ENCODE assay signal across 8 mouse cellular contexts in genomic region chr2:181584411-181584942, GRCm38 (mm10). TPM values are rescaled to one million over a fixed set of nuclear protein-coding genes. Genes with fewer than 3 reads are reported as not detected.
DNase-seq lines count a peak whose midpoint lies in the region; ATAC-seq and TF ChIP-seq lines count a peak whose summit lies in the region.

Gene Uckl1, minus strand, starts transcription at chr2:181584892.

- ATAC-seq in forebrain, embryonic 11.5 days (replicated peaks; ENCODE audit: low FRiP score) = no peak
- no peak for ATAC-seq in neural tube, embryonic 11.5 days (ENCODE audit: insufficient read depth, low FRiP score, low TSS enrichment)
- ATAC-seq in cerebellum, adult (ENCODE audit: insufficient number of reproducible peaks, low FRiP score, low TSS enrichment) = no peak

- no peak within 1 kb of the TSS for H3K27ac ChIP-seq in kidney, adult 2 months (ENCODE audit: insufficient read depth, low read depth, low read length)
- no peak within 1 kb of the TSS for H3K27ac ChIP-seq in ES-E14 (ENCODE audit: insufficient read depth, low read depth, low read length, poor library complexity, severe bottlenecking)
- H3K27ac ChIP-seq in forebrain, embryonic 11.5 days (ENCODE audit: low read depth, low read length) = no peak within 1 kb of the TSS
- H3K27ac ChIP-seq in limb, embryonic 10.5 days = no peak within 1 kb of the TSS
- H3K27ac ChIP-seq in neural tube, embryonic 11.5 days (ENCODE audit: low read depth, low read length) = no peak within 1 kb of the TSS

- no peaks in the 10 kb centered on the region for H3K9me3 ChIP-seq in ES-E14 (ENCODE audit: control insufficient read depth, insufficient read depth, low read depth, low read length)
- H3K9me3 ChIP-seq in forebrain, embryonic 11.5 days (ENCODE audit: control insufficient read depth, low read length) = no peaks in the 10 kb centered on the region
- H3K9me3 ChIP-seq in limb, embryonic 10.5 days (replicated peaks) = no peaks in the 10 kb centered on the region
- no peaks in the 10 kb centered on the region for H3K9me3 ChIP-seq in neural tube, embryonic 11.5 days (ENCODE audit: control insufficient read depth, low read length)

- no peaks in the 10 kb centered on the region for H3K27me3 ChIP-seq in kidney, adult 2 months (replicated peaks; ENCODE audit: control insufficient read depth, insufficient read depth, low read length)
- no peaks in the 10 kb centered on the region for H3K27me3 ChIP-seq in forebrain, embryonic 11.5 days (ENCODE audit: control insufficient read depth, insufficient read depth, low read length)
- no peaks in the 10 kb centered on the region for H3K27me3 ChIP-seq in limb, embryonic 10.5 days (ENCODE audit: low read depth, poor library complexity, severe bottlenecking)
- H3K27me3 ChIP-seq in neural tube, embryonic 11.5 days (ENCODE audit: control insufficient read depth, insufficient read depth, low read length) = no peaks in the 10 kb centered on the region

- TF ChIP-seq POLR2A in kidney, adult 2 months (IDR thresholded peaks at IDR 0.05; ENCODE audit: low read depth, low read length) = no peak

- H3K36me3 ChIP-seq in kidney, adult 2 months (ENCODE audit: control insufficient read depth, insufficient read depth, low read length) = no peaks in the 10 kb centered on the region
- peaks cover 37% of the 10 kb centered on the region for H3K36me3 ChIP-seq in ES-E14 (ENCODE audit: control insufficient read depth, insufficient read depth, low read length, poor library complexity, severe bottlenecking)
- peaks cover 12% of the 10 kb centered on the region; the same call in 1 of the 2 replicates for H3K36me3 ChIP-seq in forebrain, embryonic 11.5 days (ENCODE audit: control insufficient read depth, insufficient read depth, low read length)
- H3K36me3 ChIP-seq in limb, embryonic 10.5 days = peaks cover 65% of the 10 kb centered on the region
- peaks cover 25% of the 10 kb centered on the region for H3K36me3 ChIP-seq in neural tube, embryonic 11.5 days (ENCODE audit: control insufficient read depth, insufficient read depth, low read length)

- H3K4me3 ChIP-seq in kidney, adult 2 months (ENCODE audit: insufficient read depth, low read depth, low read length) = no peak within 1 kb of the TSS
- no peak within 1 kb of the TSS for H3K4me3 ChIP-seq in ES-E14 (ENCODE audit: insufficient read depth in 1 of 2, low read depth in 1 of 2, low read length in 2 of 2, poor library complexity in 1 of 2, severe bottlenecking in 1 of 2)
- no peak within 1 kb of the TSS for H3K4me3 ChIP-seq in forebrain, embryonic 11.5 days (ENCODE audit: low read depth, low read length)
- no peak within 1 kb of the TSS for H3K4me3 ChIP-seq in limb, embryonic 10.5 days
- no peak within 1 kb of the TSS for H3K4me3 ChIP-seq in neural tube, embryonic 11.5 days (ENCODE audit: low read depth, low read length)

- no peak within 1 kb of the TSS for H3K9ac ChIP-seq in ES-E14 (ENCODE audit: insufficient read depth, low read depth, low read length, poor library complexity, severe bottlenecking)
- no peak within 1 kb of the TSS for H3K9ac ChIP-seq in forebrain, embryonic 11.5 days (ENCODE audit: low read length)
- H3K9ac ChIP-seq in neural tube, embryonic 11.5 days (ENCODE audit: low read length) = no peak within 1 kb of the TSS

- no peak within 1 kb of the TSS for H3K4me2 ChIP-seq in forebrain, embryonic 11.5 days (ENCODE audit: low read depth, low read length, severe bottlenecking)
- no peak within 1 kb of the TSS for H3K4me2 ChIP-seq in neural tube, embryonic 11.5 days (ENCODE audit: low read depth)

- WGBS in kidney, adult 2 months = 91% methylated on average over 4 of the region's 4 CpGs
- WGBS in forebrain, embryonic 11.5 days = 99% methylated on average over 4 of the region's 4 CpGs
- 95% methylated on average over 4 of the region's 4 CpGs for WGBS in limb, embryonic 10.5 days
- WGBS in neural tube, embryonic 11.5 days = 95% methylated on average over 4 of the region's 4 CpGs

- no peak for DNase-seq in kidney, adult 2 months
- DNase-seq in kidney, adult 9 months = no peak
- no peak for DNase-seq in ES-E14 (ENCODE audit: low read depth, low spot score)
- peak; percentile 49 for DNase-seq in forebrain, embryonic 11.5 days (ENCODE audit: low spot score)
- DNase-seq in heart, postnatal 14 days = no peak
- peak; percentile 24 for DNase-seq in limb, embryonic 10.5 days (ENCODE audit: low spot score)
- no peak for DNase-seq in neural tube, embryonic 11.5 days (ENCODE audit: low spot score)

- no peak for TF ChIP-seq CTCF in kidney, adult 2 months (conservative IDR thresholded peaks at IDR 0.05; ENCODE audit: insufficient read depth, insufficient read length, low read depth, low read length)

- in situ Hi-C loops in ES-E14 (cut with MboI; ENCODE audit: low sequenced_read_pairs in 2 of 2, unreplicated experiment in 2 of 2) = no loop called here

- peaks cover 8% of the 10 kb centered on the region; the same call in 1 of the 2 replicates for H3K4me1 ChIP-seq in kidney, adult 2 months (ENCODE audit: control insufficient read depth, insufficient read depth, low read length)
- H3K4me1 ChIP-seq in ES-E14 (ENCODE audit: control insufficient read depth in 2 of 2, insufficient read depth in 2 of 2, low read length in 2 of 2, poor library complexity in 1 of 2) = no peaks in the 10 kb centered on the region
- H3K4me1 ChIP-seq in forebrain, embryonic 11.5 days (replicated peaks; ENCODE audit: control insufficient read depth, insufficient read depth, low read length) = peaks cover 4% of the 10 kb centered on the region; the same call in 1 of the 2 replicates
- peaks cover 18% of the 10 kb centered on the region for H3K4me1 ChIP-seq in limb, embryonic 10.5 days
- H3K4me1 ChIP-seq in neural tube, embryonic 11.5 days (ENCODE audit: control insufficient read depth, insufficient read depth, low read length) = 0 out of 2 replicates have a peak, but pooled peaks cover 12% of the 10 kb centered on the region

- intact Hi-C loops in heart, postnatal 14 days (cut with DNase I) = loop anchor here (5.0 kb wide), 1 partner anchor 192 kb away; no protein-coding TSS in a partner anchor

TF ChIP-seq in ES-E14, 5 proteins besides CTCF, POLR2A, EP300 and RAD21:
- TF ChIP-seq HCFC1 (IDR thresholded peaks at IDR 0.05; ENCODE audit: borderline replicate concordance, insufficient read depth, low read length) (no peak), ZNF384 (IDR thresholded peaks at IDR 0.05; ENCODE audit: low read depth, low read length) (no peak), CHD2 (IDR thresholded peaks at IDR 0.05; ENCODE audit: low read depth, low read length) (no peak), MAFK (IDR thresholded peaks at IDR 0.05; ENCODE audit: insufficient read depth, low read depth, low read length) (no peak), ZC3H11A (IDR thresholded peaks at IDR 0.05; ENCODE audit: borderline replicate concordance, low read depth, low read length) (no peak)
TF ChIP-seq in ES-E14: peak in this region for 0.

RNA-seq across cellular contexts. Expression of gene Uckl1, which starts in this region (rescaled TPM):
- polyA plus RNA-seq in kidney, adult 2 months (2012; rRNA removed) = 107 and 130 TPM in 2 replicates
- total RNA-seq in ES-E14 (2012; rRNA removed) = 24.0 and 34.5 TPM in 2 replicates
- polyA plus RNA-seq in forebrain, embryonic 11.5 days (2014; fragmentation: Nextera tagmentation; extraction: Ambion mirVana) = 51.0 and 51.5 TPM in 2 replicates
- total RNA-seq in heart, postnatal 14 days (2021) = 10 to 100 TPM; 41.0 to 47.0 TPM
- polyA plus RNA-seq in limb, embryonic 10.5 days (2016; fragmentation: Nextera tagmentation; extraction: Ambion mirVana) = 36.6 and 44.1 TPM in 2 replicates
- polyA plus RNA-seq in neural tube, embryonic 11.5 days (2014; fragmentation: Nextera tagmentation; extraction: Ambion mirVana) = 51.8 and 52.2 TPM in 2 replicates

Comparison
In these comparisons a context has a peak if more than half of its experiments do, and no peak if none do; other contexts are left out.
1. DNase-seq: peak in forebrain, embryonic 11.5 days (single experiment) and limb, embryonic 10.5 days (single experiment); none in kidney, adult 2 months (single experiment), kidney, adult 9 months (single experiment), ES-E14 (single experiment), heart, postnatal 14 days (0 of 2) and neural tube, embryonic 11.5 days (single experiment).